Mouse (Mus musculus): ENCODE data around the gene Sdf2l1. TPM values are rescaled to one million over a fixed set of nuclear protein-coding genes. Genes with fewer than 3 reads are reported as not detected.
"Not testable (repeated sequence)": the region's sequence is repeated elsewhere in the genome, so short reads cannot be mapped to it uniquely, and the experiment has no call there.

Gene Sdf2l1
- total RNA-seq (2017), result 47.0 and 52.7 TPM in 2 replicates

DNA sequence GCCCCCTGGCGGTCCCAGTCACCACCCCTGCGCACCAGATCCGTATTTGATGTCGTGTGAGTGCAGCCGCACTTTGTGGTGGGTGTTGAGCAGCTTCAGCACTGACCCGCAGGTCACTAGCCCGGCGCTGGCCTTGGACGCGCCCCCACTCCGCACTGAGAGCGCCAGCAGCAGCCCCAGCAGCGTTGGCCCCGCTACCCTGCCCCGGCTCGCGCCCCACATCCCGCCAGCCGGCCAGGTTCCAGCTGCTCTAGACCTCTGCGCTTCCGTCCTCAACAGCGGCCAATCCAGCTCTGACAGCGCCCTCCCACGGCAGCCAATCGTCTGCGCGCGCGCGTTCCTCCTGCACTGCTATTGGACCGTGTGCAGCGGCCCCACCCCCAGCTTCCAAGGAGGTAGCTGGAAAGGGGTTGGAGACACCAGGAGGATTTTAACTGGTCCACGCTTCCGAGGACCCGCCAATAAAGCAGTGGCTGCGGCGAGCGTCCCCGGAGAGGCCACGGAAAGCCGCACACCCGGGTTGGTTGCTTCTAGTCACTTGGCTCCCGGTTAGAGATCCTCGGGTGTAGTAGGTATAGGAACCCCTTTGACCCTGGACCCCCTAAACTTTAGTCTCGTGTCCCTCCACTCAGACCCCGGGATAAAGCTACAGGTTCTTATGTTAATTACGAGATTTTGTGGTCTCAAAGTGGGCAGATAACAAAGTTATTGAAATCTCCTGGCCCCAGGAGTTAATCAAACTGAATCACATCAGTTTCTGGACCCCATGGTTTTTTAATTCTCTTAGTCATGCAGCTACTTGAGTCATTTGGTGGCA lies at the start of gene Sdf2l1:
Gene Sdf2l1, minus strand, starts transcription at position 295 of the 817 bp plus-strand sequence.
- ATAC-seq (replicated peaks; ENCODE audit: low read depth, poor library complexity, severe bottlenecking), result peak; percentile 97

DNA sequence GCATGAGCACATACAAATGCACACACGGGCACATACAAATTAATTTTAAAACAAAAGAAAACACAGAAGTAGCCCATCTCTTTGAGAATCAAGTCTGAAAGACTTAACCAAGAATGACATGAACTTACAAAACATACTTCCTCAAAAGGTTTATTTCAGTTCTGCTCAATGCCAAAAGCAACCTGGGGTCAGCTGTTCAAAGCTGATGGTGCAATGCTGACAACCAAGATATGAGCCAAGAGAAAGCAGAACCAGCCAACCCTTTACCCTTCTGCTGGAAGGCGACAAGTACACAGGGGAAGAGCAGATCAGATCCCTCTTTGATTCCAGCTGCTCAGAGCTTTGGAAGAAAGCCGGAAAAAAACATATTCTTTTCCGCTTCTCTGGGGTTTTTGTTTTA lies 49.2 kb upstream of the Sdf2l1 start:
- ATAC-seq (replicated peaks; ENCODE audit: low read depth, poor library complexity, severe bottlenecking), result peak; percentile 94

GRCm38 (mm10) chr16:17179706-17180105 lies 47.5 kb upstream of the Sdf2l1 start:
- no peak for ATAC-seq (replicated peaks; ENCODE audit: low read depth, poor library complexity, severe bottlenecking)

GRCm38 (mm10) chr16:17177623-17178170 lies 45.5 kb upstream of the Sdf2l1 start:
- no peak; the same call in 1 of the 2 replicates for ATAC-seq (replicated peaks; ENCODE audit: low read depth, poor library complexity, severe bottlenecking)

GRCm38 (mm10) chr16:17175765-17176164 lies 43.6 kb upstream of the Sdf2l1 start:
- no peak for ATAC-seq (replicated peaks; ENCODE audit: low read depth, poor library complexity, severe bottlenecking)

DNA sequence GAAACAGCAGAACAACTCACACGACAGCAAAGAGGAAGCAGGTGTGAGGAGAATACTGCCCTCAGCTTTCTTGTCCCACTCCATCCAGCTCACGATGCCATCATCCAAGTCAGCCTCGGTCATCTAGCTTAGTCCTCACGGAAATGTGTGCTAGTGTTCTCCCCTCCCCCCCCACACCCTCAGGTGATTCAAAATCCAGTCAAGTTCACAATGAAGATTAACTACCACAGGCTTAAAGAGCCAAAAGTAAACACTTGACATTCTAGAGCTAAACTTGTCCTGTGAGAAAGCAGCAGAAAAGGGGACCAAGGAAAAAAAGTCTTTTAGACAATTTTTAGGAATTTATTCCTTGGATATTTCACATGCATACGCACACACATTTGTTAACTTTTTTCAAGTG lies 35.9 kb upstream of the Sdf2l1 start:
- ATAC-seq (replicated peaks; ENCODE audit: low read depth, poor library complexity, severe bottlenecking), result no peak

- ATAC-seq (replicated peaks; ENCODE audit: low read depth, poor library complexity, severe bottlenecking), result no peak
These were observed 35.0 kb upstream of the Sdf2l1 start for GRCm38 (mm10) chr16:17167179-17167578.

- ATAC-seq (replicated peaks; ENCODE audit: low read depth, poor library complexity, severe bottlenecking), result not testable (repeated sequence)
These were observed 33.3 kb upstream of the Sdf2l1 start for GRCm38 (mm10) chr16:17165478-17165877.

DNA sequence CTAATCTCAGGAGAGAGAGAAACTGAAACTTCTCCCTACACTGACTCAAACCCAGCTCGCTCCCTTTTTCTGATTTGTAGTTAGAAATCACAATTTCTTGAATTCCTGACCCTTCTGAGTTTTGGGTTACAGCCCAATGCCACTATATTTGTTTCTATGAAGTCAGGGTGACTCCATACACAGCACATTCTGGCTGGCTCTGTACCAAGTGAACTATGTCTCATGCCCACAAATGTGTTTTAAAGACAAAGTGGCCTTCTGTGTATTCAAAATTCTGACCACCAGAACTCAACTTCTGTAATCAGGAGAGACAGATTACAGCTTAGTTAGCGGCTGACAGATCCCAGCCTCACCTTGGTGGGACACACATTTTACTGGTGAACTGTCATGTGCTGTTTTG lies 22.2 kb upstream of the Sdf2l1 start:
- ATAC-seq (replicated peaks; ENCODE audit: low read depth, poor library complexity, severe bottlenecking), result no peak

DNA sequence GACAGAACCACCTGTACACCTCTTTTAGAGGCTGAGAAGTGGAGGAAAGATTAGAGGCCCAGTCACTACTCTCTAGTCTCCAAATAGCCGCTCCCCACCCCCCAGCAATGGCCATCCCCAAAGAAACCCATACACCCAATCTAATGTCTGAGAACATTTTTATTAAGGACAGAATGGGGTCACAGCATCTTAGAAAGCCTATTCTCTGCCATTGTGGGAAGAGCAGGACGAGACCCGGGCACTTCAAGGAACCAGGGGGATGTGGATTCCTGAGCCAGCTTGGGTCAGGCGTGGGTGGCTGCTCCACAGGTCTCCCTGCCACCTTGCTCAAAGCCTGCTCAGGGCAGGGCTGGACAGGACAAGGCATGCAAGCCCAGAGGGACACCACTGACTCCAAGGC lies 19.7 kb upstream of the Sdf2l1 start:
- no peak for ATAC-seq (replicated peaks; ENCODE audit: low read depth, poor library complexity, severe bottlenecking)

DNA sequence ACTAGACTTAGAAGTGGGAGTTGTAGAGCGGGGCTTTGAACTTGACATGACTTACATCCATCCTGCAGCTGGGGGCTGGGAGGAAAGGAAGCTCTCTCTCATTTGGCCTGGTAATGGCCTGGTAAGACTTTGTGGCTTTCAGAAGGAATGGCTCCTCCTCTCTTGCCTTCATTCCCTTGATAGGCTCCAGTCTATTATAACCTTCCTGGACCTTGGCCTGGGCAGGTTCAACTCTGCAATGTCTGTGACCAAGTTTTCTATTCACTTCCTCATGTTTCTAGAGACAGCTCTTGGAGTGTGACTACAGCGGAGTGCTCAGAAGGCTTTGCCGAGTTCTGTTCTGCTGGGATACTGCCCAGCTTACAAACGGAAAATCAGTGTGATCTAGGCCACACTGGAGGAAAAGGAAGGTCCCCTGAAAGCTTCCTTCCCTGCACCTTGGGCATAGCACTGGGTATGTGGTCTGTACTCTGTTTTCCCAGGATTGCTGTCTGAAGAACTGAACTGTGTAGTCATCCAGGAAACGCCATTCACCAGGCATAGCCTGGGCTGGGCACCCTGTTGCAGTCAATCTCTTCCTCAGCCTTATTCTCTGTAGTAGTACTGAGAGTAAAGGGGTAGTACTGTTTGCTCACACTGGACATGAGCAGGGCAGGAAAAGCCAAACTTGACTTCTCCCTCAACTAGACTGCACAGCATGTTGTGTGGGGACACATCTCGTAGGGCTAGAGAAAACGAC lies 18.5 kb upstream of the Sdf2l1 start:
- ATAC-seq (replicated peaks; ENCODE audit: low read depth, poor library complexity, severe bottlenecking), result no peak

DNA sequence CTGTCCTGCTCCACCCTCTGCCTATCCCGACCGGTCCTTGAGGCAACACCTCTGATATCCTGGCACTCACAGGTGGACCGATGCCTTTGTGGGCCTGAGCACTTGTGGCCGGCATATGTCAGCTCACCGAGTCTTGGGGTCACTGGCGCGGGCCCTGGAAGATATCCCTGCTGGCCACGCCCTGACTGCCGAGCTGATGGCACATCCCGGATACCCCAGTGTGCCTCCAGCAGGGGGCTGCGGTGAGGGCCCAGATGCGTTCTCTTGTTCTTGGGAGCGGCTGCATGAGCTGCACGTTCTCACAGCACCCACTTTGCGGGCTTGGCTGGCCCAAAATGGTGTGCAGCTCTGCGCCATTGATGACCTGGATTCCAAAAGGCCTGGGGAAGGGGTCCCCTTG lies 15.9 kb upstream of the Sdf2l1 start:
- peak; percentile 31; the same call in 1 of the 2 replicates for ATAC-seq (replicated peaks; ENCODE audit: low read depth, poor library complexity, severe bottlenecking)

DNA sequence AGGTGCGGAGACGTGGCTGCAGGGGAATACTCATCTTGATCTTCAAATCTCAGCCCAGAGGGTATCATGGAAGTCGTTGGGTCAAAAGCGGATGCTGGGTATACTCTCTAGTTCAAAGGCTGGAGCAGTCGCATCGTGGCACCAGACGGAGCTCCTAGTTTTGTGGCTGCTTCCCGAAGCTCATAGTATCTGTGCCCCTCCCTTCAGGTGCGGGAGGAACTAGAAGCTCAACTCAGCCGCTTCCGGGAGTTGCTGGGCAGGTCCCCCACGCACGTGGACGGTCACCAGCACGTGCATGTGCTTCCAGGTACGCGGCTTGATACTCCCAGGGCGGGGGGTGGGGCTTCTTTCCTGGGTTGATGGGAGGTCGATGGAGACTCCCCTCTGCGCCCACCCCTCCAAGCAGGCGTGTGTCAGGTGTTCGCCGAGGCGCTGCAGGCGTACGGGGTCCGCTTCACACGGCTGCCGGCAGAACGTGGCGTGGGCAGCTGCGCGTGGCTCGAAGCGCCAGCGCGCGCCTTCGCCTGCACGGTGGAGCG lies 15.3 kb upstream of the Sdf2l1 start:
- 0 out of 2 replicates have a peak, but pooled peaks have one; percentile 10 for ATAC-seq (replicated peaks; ENCODE audit: low read depth, poor library complexity, severe bottlenecking)

GRCm38 (mm10) chr16:17146772-17147235 lies 14.6 kb upstream of the Sdf2l1 start, which contains the start of gene Ccdc116:
Gene Ccdc116 (minus strand): TSS chr16:17147229.
- ATAC-seq (replicated peaks; ENCODE audit: low read depth, poor library complexity, severe bottlenecking), result peak; percentile 91

GRCm38 (mm10) chr16:17144339-17144738 lies 12.2 kb upstream of the Sdf2l1 start, which contains the start of gene Ydjc:
Gene Ydjc (plus strand): TSS chr16:17144621.
- ATAC-seq (replicated peaks; ENCODE audit: low read depth, poor library complexity, severe bottlenecking), result peak; percentile 52

- no peak for ATAC-seq (replicated peaks; ENCODE audit: low read depth, poor library complexity, severe bottlenecking)
These were observed 5.2 kb upstream of the Sdf2l1 start for GRCm38 (mm10) chr16:17137355-17137754.

GRCm38 (mm10) chr16:17132906-17133200 lies 670 bp upstream of the Sdf2l1 start:
- no peak for ATAC-seq (replicated peaks; ENCODE audit: low read depth, poor library complexity, severe bottlenecking)

- peak; percentile 27 for ATAC-seq (replicated peaks; ENCODE audit: low read depth, poor library complexity, severe bottlenecking)
These were observed 743 bp downstream of the Sdf2l1 start for GRCm38 (mm10) chr16:17131191-17132088.

- peak; percentile 30; the same call in 1 of the 2 replicates for ATAC-seq (replicated peaks; ENCODE audit: low read depth, poor library complexity, severe bottlenecking)
These were observed 4.9 kb downstream of the Sdf2l1 start for GRCm38 (mm10) chr16:17127292-17127691.
